Mouse (Mus musculus) liver, embryonic 14 days (tissue): ENCODE measurements around the gene Anxa3. TPM values are rescaled to one million over a fixed set of nuclear protein-coding genes. Genes with fewer than 3 reads are reported as not detected.

Experiments used
- polyA plus RNA-seq: library from polyadenylated mRNA; depleted of rRNA; stranded (reverse); fragments of >200 nt; gene quantifications from 2 replicates; pipeline ENCODE4 v1.2.3, GENCODE M21; 2012; rRNA removed

Gene Anxa3
- polyA plus RNA-seq, result 10.3 and 11.9 TPM in 2 replicates

GRCm38 (mm10) chr5:96792936-96793718 is at the start of gene Anxa3:
Anxa3 (plus strand) TSS chr5:96793339.

Other genes starting within 250 kb of the Anxa3 start
- gene Bmp2k, start 204.3 kb downstream of the Anxa3 start, polyA plus RNA-seq, result 13.0 and 14.8 TPM in 2 replicates